Mouse (Mus musculus): ENCODE results near the gene Dcxr. TPM values are rescaled to one million over a fixed set of nuclear protein-coding genes. Genes with fewer than 3 reads are reported as not detected.
"Not testable (repeated sequence)": the region's sequence is repeated elsewhere in the genome, so short reads cannot be mapped to it uniquely, and the experiment has no call there.

Gene Dcxr
- total and polyA plus RNA-seq, 2 experiments from 2014 or later: 5.0 to 8.6 TPM

DNA sequence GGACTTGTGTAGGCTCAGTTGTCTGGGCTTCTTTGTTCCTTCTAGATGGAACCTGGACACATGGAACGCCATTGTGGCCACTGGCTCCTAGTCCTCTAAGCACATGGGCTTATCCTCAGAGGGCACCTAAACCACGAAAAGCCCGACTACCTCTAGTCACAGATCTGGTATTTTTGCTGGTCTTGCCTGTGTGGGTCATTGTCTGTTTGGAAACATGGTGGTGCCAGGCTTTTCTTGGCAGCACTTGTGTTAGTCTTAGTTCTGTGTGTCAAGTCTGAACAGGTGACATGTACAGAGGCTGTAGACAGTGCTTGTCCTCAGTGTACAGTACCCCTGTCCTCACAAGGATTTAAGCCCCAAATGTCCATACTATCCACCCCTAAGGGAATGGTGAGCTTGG is 43.5 kb downstream of the Dcxr start:
- Histone ChIP-seq H3K27me3 (ENCODE audit: control insufficient read depth, insufficient read depth, low read length) (no peaks in the 10 kb centered on the region), H3K4me2 (ENCODE audit: low read depth, low read length) (no peak overlapping the region)
- 88% methylated on average over 3 of the region's 3 CpGs for WGBS

DNA sequence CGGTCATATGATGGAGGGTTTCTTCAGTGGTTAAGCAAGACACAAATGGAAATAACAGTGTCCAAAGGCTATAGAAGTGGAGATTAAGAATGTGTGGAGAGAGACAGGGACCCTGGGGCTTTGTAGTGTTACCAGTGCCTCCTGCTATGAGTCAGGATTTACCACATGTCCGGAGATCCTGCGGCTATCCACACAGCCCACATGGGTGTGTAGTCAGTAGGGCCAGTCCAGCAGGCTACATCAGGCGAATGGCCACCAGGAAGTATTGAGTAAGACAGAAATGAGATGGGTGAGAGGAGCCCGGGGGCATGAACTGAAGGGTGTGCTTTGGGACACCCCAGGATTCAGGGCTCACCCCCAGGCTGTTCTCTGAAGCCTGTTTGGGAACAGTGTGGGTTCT is 44.4 kb downstream of the Dcxr start:
- DNase-seq (ENCODE audit: low spot score): no peak
- no peak for TF ChIP-seq CTCF (IDR thresholded peaks at IDR 0.05; ENCODE audit: low read depth)
- TF ChIP-seq EP300 (IDR thresholded peaks at IDR 0.05; ENCODE audit: low read depth): no peak
- 97% methylated on average over 5 of the region's 5 CpGs for WGBS
- H3K4me1 ChIP-seq (ENCODE audit: control insufficient read depth, insufficient read depth): no peaks in the 10 kb centered on the region; the same call in 1 of the 2 replicates
- no peak overlapping the region for H3K4me3 ChIP-seq (ENCODE audit: low read depth, low read length)
- no peak overlapping the region for H3K9ac ChIP-seq (replicated peaks; ENCODE audit: low read depth, low read length)
- H3K27me3 ChIP-seq (ENCODE audit: control insufficient read depth, insufficient read depth, low read length): no peaks in the 10 kb centered on the region
- H3K27ac ChIP-seq (ENCODE audit: low read depth): no peak overlapping the region
- H3K9me3 ChIP-seq (replicated peaks; ENCODE audit: control insufficient read depth, low read length): no peaks in the 10 kb centered on the region
- no peak overlapping the region for H3K4me2 ChIP-seq (ENCODE audit: low read depth, low read length)
- peaks cover 53% of the 10 kb centered on the region for H3K36me3 ChIP-seq (replicated peaks; ENCODE audit: control insufficient read depth, insufficient read depth, low read length)
- ATAC-seq (ENCODE audit: insufficient read depth, low read depth): no peak

More for the DNA sequence above, 43.5 kb downstream of the Dcxr start:
- no peak for TF ChIP-seq EP300 (IDR thresholded peaks at IDR 0.05; ENCODE audit: low read depth)
- no peak for TF ChIP-seq CTCF (IDR thresholded peaks at IDR 0.05; ENCODE audit: low read depth)
- Histone ChIP-seq H3K9me3 (replicated peaks; ENCODE audit: control insufficient read depth, low read length) (no peaks in the 10 kb centered on the region), H3K36me3 (replicated peaks; ENCODE audit: control insufficient read depth, insufficient read depth, low read length) (peaks cover 51% of the 10 kb centered on the region), H3K27ac (ENCODE audit: low read depth) (no peak overlapping the region), H3K4me3 (ENCODE audit: low read depth, low read length) (no peak overlapping the region), H3K4me1 (ENCODE audit: control insufficient read depth, insufficient read depth) (no peaks in the 10 kb centered on the region; the same call in 1 of the 2 replicates), H3K9ac (replicated peaks; ENCODE audit: low read depth, low read length) (no peak overlapping the region)
- no peak for DNase-seq (ENCODE audit: low spot score)
- ATAC-seq (ENCODE audit: insufficient read depth, low read depth): no peak

GRCm38 (mm10) chr11:120679909-120680308 is 47.2 kb downstream of the Dcxr start:
- WGBS: 70% methylated on average over 3 of the region's 3 CpGs
- H3K27me3 ChIP-seq (ENCODE audit: control insufficient read depth, insufficient read depth, low read length): no peaks in the 10 kb centered on the region
- no peak overlapping the region for H3K27ac ChIP-seq (ENCODE audit: low read depth)
- H3K9ac ChIP-seq (replicated peaks; ENCODE audit: low read depth, low read length): no peak overlapping the region
- peak; percentile 23 for DNase-seq (ENCODE audit: low spot score)
- ATAC-seq (ENCODE audit: insufficient read depth, low read depth): peak; percentile 57
- no peaks in the 10 kb centered on the region; the same call in 1 of the 2 replicates for H3K4me1 ChIP-seq (ENCODE audit: control insufficient read depth, insufficient read depth)
- no peak for TF ChIP-seq EP300 (IDR thresholded peaks at IDR 0.05; ENCODE audit: low read depth)
- TF ChIP-seq CTCF (IDR thresholded peaks at IDR 0.05; ENCODE audit: low read depth): peak; percentile 54
- H3K36me3 ChIP-seq (replicated peaks; ENCODE audit: control insufficient read depth, insufficient read depth, low read length): peaks cover 47% of the 10 kb centered on the region
- no peak overlapping the region for H3K4me3 ChIP-seq (ENCODE audit: low read depth, low read length)
- H3K9me3 ChIP-seq (replicated peaks; ENCODE audit: control insufficient read depth, low read length): no peaks in the 10 kb centered on the region
- H3K4me2 ChIP-seq (ENCODE audit: low read depth, low read length): no peak overlapping the region

- Histone ChIP-seq H3K9ac (replicated peaks; ENCODE audit: low read depth, low read length) (no peak overlapping the region), H3K4me3 (ENCODE audit: low read depth, low read length) (no peak overlapping the region), H3K27ac (ENCODE audit: low read depth) (no peak overlapping the region), H3K4me2 (ENCODE audit: low read depth, low read length) (no peak overlapping the region), H3K4me1 (ENCODE audit: control insufficient read depth, insufficient read depth) (peaks cover 12% of the 10 kb centered on the region), H3K27me3 (ENCODE audit: control insufficient read depth, insufficient read depth, low read length) (no peaks in the 10 kb centered on the region), H3K36me3 (replicated peaks; ENCODE audit: control insufficient read depth, insufficient read depth, low read length) (peaks cover 39% of the 10 kb centered on the region), H3K9me3 (replicated peaks; ENCODE audit: control insufficient read depth, low read length) (no peaks in the 10 kb centered on the region)
- ATAC-seq (ENCODE audit: insufficient read depth, low read depth) (no peak), DNase-seq (ENCODE audit: low spot score) (no peak)
- TF ChIP-seq CTCF (IDR thresholded peaks at IDR 0.05; ENCODE audit: low read depth): no peak
- TF ChIP-seq EP300 (IDR thresholded peaks at IDR 0.05; ENCODE audit: low read depth): no peak
- 72% methylated on average over 4 of the region's 4 CpGs for WGBS
Measured at GRCm38 (mm10) chr11:120676951-120677350, 50.1 kb downstream of the Dcxr start.

- not testable (repeated sequence) for ATAC-seq (ENCODE audit: insufficient read depth, low read depth); H3K27ac ChIP-seq (ENCODE audit: low read depth); H3K27me3 ChIP-seq (ENCODE audit: control insufficient read depth, insufficient read depth, low read length); H3K4me3 ChIP-seq (ENCODE audit: low read depth, low read length); DNase-seq (ENCODE audit: low spot score); H3K9ac ChIP-seq (replicated peaks; ENCODE audit: low read depth, low read length); H3K4me2 ChIP-seq (ENCODE audit: low read depth, low read length); H3K9me3 ChIP-seq (replicated peaks; ENCODE audit: control insufficient read depth, low read length)
- WGBS: 73% methylated on average over 3 of the region's 5 CpGs
- Histone ChIP-seq H3K36me3 (replicated peaks; ENCODE audit: control insufficient read depth, insufficient read depth, low read length) (peaks cover 32% of the 10 kb centered on the region), H3K4me1 (ENCODE audit: control insufficient read depth, insufficient read depth) (peaks cover 12% of the 10 kb centered on the region)
Measured at GRCm38 (mm10) chr11:120675875-120676274, 51.2 kb downstream of the Dcxr start.

Other genes with a start within 250 kb of the Dcxr start
- 119 and 161 TPM in 2 replicates for gene Mrpl12, start 242.7 kb downstream of the Dcxr start, total RNA-seq (2014; rRNA removed; ENCODE audit: low replicate concordance)
- 308 and 315 TPM in 2 replicates for gene Mrpl12, start 242.7 kb downstream of the Dcxr start, polyA plus RNA-seq (2015; fragmentation: Nextera tagmentation; extraction: Ambion mirVana)
- gene Slc25a10, start 235.4 kb downstream of the Dcxr start, total RNA-seq (2014; rRNA removed; ENCODE audit: low replicate concordance): 66.8 and 74.3 TPM in 2 replicates
- 30.3 and 33.8 TPM in 2 replicates for gene Slc25a10, start 235.4 kb downstream of the Dcxr start, polyA plus RNA-seq (2015; fragmentation: Nextera tagmentation; extraction: Ambion mirVana)
- gene Gcgr, start 196.6 kb downstream of the Dcxr start, total RNA-seq (2014; rRNA removed; ENCODE audit: low replicate concordance): 0.23 and 1.9 TPM in 2 replicates
- 0.81 and 1.3 TPM in 2 replicates for gene Gcgr, start 196.6 kb downstream of the Dcxr start, polyA plus RNA-seq (2015; fragmentation: Nextera tagmentation; extraction: Ambion mirVana)
- gene Mcrip1, start 177.6 kb downstream of the Dcxr start, total RNA-seq (2014; rRNA removed; ENCODE audit: low replicate concordance): 66.9 and 93.5 TPM in 2 replicates
- gene Mcrip1, start 177.6 kb downstream of the Dcxr start, polyA plus RNA-seq (2015; fragmentation: Nextera tagmentation; extraction: Ambion mirVana): 136 and 138 TPM in 2 replicates
- not detected in 2 replicates for gene Ppp1r27, start 176.1 kb downstream of the Dcxr start, total RNA-seq (2014; rRNA removed; ENCODE audit: low replicate concordance)
- 0.20 TPM in 1 of 2 replicates, not detected in the other for gene Ppp1r27, start 176.1 kb downstream of the Dcxr start, polyA plus RNA-seq (2015; fragmentation: Nextera tagmentation; extraction: Ambion mirVana)
- 232 and 241 TPM in 2 replicates for gene P4hb, start 154.0 kb downstream of the Dcxr start, total RNA-seq (2014; rRNA removed; ENCODE audit: low replicate concordance)
- 261 and 268 TPM in 2 replicates for gene P4hb, start 154.0 kb downstream of the Dcxr start, polyA plus RNA-seq (2015; fragmentation: Nextera tagmentation; extraction: Ambion mirVana)
- gene Arhgdia, start 145.7 kb downstream of the Dcxr start, total RNA-seq (2014; rRNA removed; ENCODE audit: low replicate concordance): 204 and 231 TPM in 2 replicates
- gene Arhgdia, start 145.7 kb downstream of the Dcxr start, polyA plus RNA-seq (2015; fragmentation: Nextera tagmentation; extraction: Ambion mirVana): 239 and 245 TPM in 2 replicates
- gene Alyref, start 128.9 kb downstream of the Dcxr start, total RNA-seq (2014; rRNA removed; ENCODE audit: low replicate concordance): 104 and 132 TPM in 2 replicates
- 147 and 155 TPM in 2 replicates for gene Alyref, start 128.9 kb downstream of the Dcxr start, polyA plus RNA-seq (2015; fragmentation: Nextera tagmentation; extraction: Ambion mirVana)
- gene Anapc11, start 128.9 kb downstream of the Dcxr start, total RNA-seq (2014; rRNA removed; ENCODE audit: low replicate concordance): 41.1 and 43.4 TPM in 2 replicates
- 163 and 185 TPM in 2 replicates for gene Anapc11, start 128.9 kb downstream of the Dcxr start, polyA plus RNA-seq (2015; fragmentation: Nextera tagmentation; extraction: Ambion mirVana)
- 25.1 TPM in 1 of 2 replicates, not detected in the other for gene Npb, start 118.8 kb downstream of the Dcxr start, total RNA-seq (2014; rRNA removed; ENCODE audit: low replicate concordance)
- 9.9 and 11.8 TPM in 2 replicates for gene Npb, start 118.8 kb downstream of the Dcxr start, polyA plus RNA-seq (2015; fragmentation: Nextera tagmentation; extraction: Ambion mirVana)
- gene Pcyt2, start 109.3 kb downstream of the Dcxr start, total RNA-seq (2014; rRNA removed; ENCODE audit: low replicate concordance): 57.5 and 76.7 TPM in 2 replicates
- gene Pcyt2, start 109.3 kb downstream of the Dcxr start, polyA plus RNA-seq (2015; fragmentation: Nextera tagmentation; extraction: Ambion mirVana): 67.5 and 69.6 TPM in 2 replicates
- 12.4 and 63.2 TPM in 2 replicates for gene Sirt7, start 102.0 kb downstream of the Dcxr start, total RNA-seq (2014; rRNA removed; ENCODE audit: low replicate concordance)
- 14.1 and 15.2 TPM in 2 replicates for gene Sirt7, start 102.0 kb downstream of the Dcxr start, polyA plus RNA-seq (2015; fragmentation: Nextera tagmentation; extraction: Ambion mirVana)
- 34.1 and 37.7 TPM in 2 replicates for gene Mafg, start 93.7 kb downstream of the Dcxr start, total RNA-seq (2014; rRNA removed; ENCODE audit: low replicate concordance)
- gene Mafg, start 93.7 kb downstream of the Dcxr start, polyA plus RNA-seq (2015; fragmentation: Nextera tagmentation; extraction: Ambion mirVana): 13.6 and 14.1 TPM in 2 replicates
- gene Pycr1, start 83.5 kb downstream of the Dcxr start, total RNA-seq (2014; rRNA removed; ENCODE audit: low replicate concordance): 2.1 and 5.8 TPM in 2 replicates
- 6.3 and 6.5 TPM in 2 replicates for gene Pycr1, start 83.5 kb downstream of the Dcxr start, polyA plus RNA-seq (2015; fragmentation: Nextera tagmentation; extraction: Ambion mirVana)
- gene Myadml2, start 79.1 kb downstream of the Dcxr start, total RNA-seq (2014; rRNA removed; ENCODE audit: low replicate concordance): 27.8 and 29.3 TPM in 2 replicates
- 32.7 and 33.5 TPM in 2 replicates for gene Myadml2, start 79.1 kb downstream of the Dcxr start, polyA plus RNA-seq (2015; fragmentation: Nextera tagmentation; extraction: Ambion mirVana)
- 0.27 TPM in 1 of 2 replicates, not detected in the other for gene Notum, start 66.1 kb downstream of the Dcxr start, total RNA-seq (2014; rRNA removed; ENCODE audit: low replicate concordance)
- 0.08 and 0.16 TPM in 2 replicates for gene Notum, start 66.1 kb downstream of the Dcxr start, polyA plus RNA-seq (2015; fragmentation: Nextera tagmentation; extraction: Ambion mirVana)
- 88.8 and 146 TPM in 2 replicates for gene Aspscr1, start 54.3 kb downstream of the Dcxr start, total RNA-seq (2014; rRNA removed; ENCODE audit: low replicate concordance)
- gene Aspscr1, start 54.3 kb downstream of the Dcxr start, polyA plus RNA-seq (2015; fragmentation: Nextera tagmentation; extraction: Ambion mirVana): 86.3 and 87.9 TPM in 2 replicates
- gene Cenpx, start 13.5 kb downstream of the Dcxr start, total RNA-seq (2014; rRNA removed; ENCODE audit: low replicate concordance): 68.7 and 115 TPM in 2 replicates
- 102 and 114 TPM in 2 replicates for gene Cenpx, start 13.5 kb downstream of the Dcxr start, polyA plus RNA-seq (2015; fragmentation: Nextera tagmentation; extraction: Ambion mirVana)
- gene Lrrc45, start 13.4 kb downstream of the Dcxr start, total RNA-seq (2014; rRNA removed; ENCODE audit: low replicate concordance): 11.9 and 28.3 TPM in 2 replicates
- gene Lrrc45, start 13.4 kb downstream of the Dcxr start, polyA plus RNA-seq (2015; fragmentation: Nextera tagmentation; extraction: Ambion mirVana): 12.4 and 14.2 TPM in 2 replicates
- gene Rac3, start 5.8 kb downstream of the Dcxr start, total RNA-seq (2014; rRNA removed; ENCODE audit: low replicate concordance): 9.2 and 12.6 TPM in 2 replicates
- gene Rac3, start 5.8 kb downstream of the Dcxr start, polyA plus RNA-seq (2015; fragmentation: Nextera tagmentation; extraction: Ambion mirVana): 1.4 and 1.8 TPM in 2 replicates
- 12.2 and 19.1 TPM in 2 replicates for gene Cbr2, start 4.8 kb upstream of the Dcxr start, total RNA-seq (2014; rRNA removed; ENCODE audit: low replicate concordance)
- 2.4 and 43.5 TPM in 2 replicates for gene Cbr2, start 4.8 kb upstream of the Dcxr start, polyA plus RNA-seq (2015; fragmentation: Nextera tagmentation; extraction: Ambion mirVana)
- 0.23 and 0.76 TPM in 2 replicates for gene Hmga1b, start 35.5 kb upstream of the Dcxr start, total RNA-seq (2014; rRNA removed; ENCODE audit: low replicate concordance)
- 1.2 and 1.3 TPM in 2 replicates for gene Hmga1b, start 35.5 kb upstream of the Dcxr start, polyA plus RNA-seq (2015; fragmentation: Nextera tagmentation; extraction: Ambion mirVana)
- 14.5 and 26.4 TPM in 2 replicates for gene Rfng, start 56.9 kb upstream of the Dcxr start, total RNA-seq (2014; rRNA removed; ENCODE audit: low replicate concordance)
- 15.3 and 17.0 TPM in 2 replicates for gene Rfng, start 56.9 kb upstream of the Dcxr start, polyA plus RNA-seq (2015; fragmentation: Nextera tagmentation; extraction: Ambion mirVana)
- gene Gps1, start 57.0 kb upstream of the Dcxr start, total RNA-seq (2014; rRNA removed; ENCODE audit: low replicate concordance): 120 and 125 TPM in 2 replicates
- gene Gps1, start 57.0 kb upstream of the Dcxr start, polyA plus RNA-seq (2015; fragmentation: Nextera tagmentation; extraction: Ambion mirVana): 94.2 and 94.4 TPM in 2 replicates
- 42.2 and 47.1 TPM in 2 replicates for gene Dus1l, start 69.1 kb upstream of the Dcxr start, total RNA-seq (2014; rRNA removed; ENCODE audit: low replicate concordance)
- gene Dus1l, start 69.1 kb upstream of the Dcxr start, polyA plus RNA-seq (2015; fragmentation: Nextera tagmentation; extraction: Ambion mirVana): 35.6 and 40.2 TPM in 2 replicates
- gene Fasn, start 97.3 kb upstream of the Dcxr start, total RNA-seq (2014; rRNA removed; ENCODE audit: low replicate concordance): 79.2 and 90.4 TPM in 2 replicates
- 10.8 and 14.1 TPM in 2 replicates for gene Fasn, start 97.3 kb upstream of the Dcxr start, polyA plus RNA-seq (2015; fragmentation: Nextera tagmentation; extraction: Ambion mirVana)
- gene Ccdc57, start 205.6 kb upstream of the Dcxr start, total RNA-seq (2014; rRNA removed; ENCODE audit: low replicate concordance): 0.43 and 1.5 TPM in 2 replicates
- 1.3 and 1.6 TPM in 2 replicates for gene Ccdc57, start 205.6 kb upstream of the Dcxr start, polyA plus RNA-seq (2015; fragmentation: Nextera tagmentation; extraction: Ambion mirVana)
- gene Slc16a3, start 221.2 kb upstream of the Dcxr start, total RNA-seq (2014; rRNA removed; ENCODE audit: low replicate concordance): 153 and 260 TPM in 2 replicates
- 15.6 and 17.0 TPM in 2 replicates for gene Slc16a3, start 221.2 kb upstream of the Dcxr start, polyA plus RNA-seq (2015; fragmentation: Nextera tagmentation; extraction: Ambion mirVana)